8 mouse cellular contexts compared by ENCODE assay signal in genomic region chr2:162930516-162931122, GRCm38 (mm10). TPM values are rescaled to one million over a fixed set of nuclear protein-coding genes. Genes with fewer than 3 reads are reported as not detected.
DNase-seq lines count a peak whose midpoint lies in the region; ATAC-seq and TF ChIP-seq lines count a peak whose summit lies in the region.

No protein-coding gene starts in this region.

- peak overlapping the region; percentile 91 for H3K4me2 ChIP-seq in kidney, postnatal 0 days (ENCODE audit: low read length)
- peak overlapping the region; percentile 78 for H3K4me2 ChIP-seq in hindbrain, embryonic 12.5 days (replicated peaks)

- H3K9ac ChIP-seq in kidney, postnatal 0 days (ENCODE audit: low read depth, low read length), result peak overlapping the region; percentile 100; the same call in 1 of the 2 replicates
- H3K9ac ChIP-seq in hindbrain, embryonic 12.5 days, result peak overlapping the region; percentile 100

- H3K27ac ChIP-seq in kidney, postnatal 0 days, result peak overlapping the region; percentile 99
- peak overlapping the region; percentile 98 for H3K27ac ChIP-seq in hindbrain, embryonic 12.5 days
- H3K27ac ChIP-seq in macrophage, result peak overlapping the region; percentile 50

- ATAC-seq in kidney, postnatal 0 days (replicated peaks; ENCODE audit: low FRiP score, low read depth), result no peak; the same call in 1 of the 2 replicates
- ATAC-seq in activated CD4-positive, CD25-positive, alpha-beta regulatory T cell, adult 4 months, result peak; percentile 15
- peak; percentile 74; the same call in 1 of the 2 replicates for ATAC-seq in hindbrain, embryonic 12.5 days (ENCODE audit: low FRiP score)

- TF ChIP-seq CTCF in kidney, postnatal 0 days (IDR thresholded peaks at IDR 0.05; ENCODE audit: low read depth), result no peak

- peaks cover 23% of the 10 kb centered on the region for H3K36me3 ChIP-seq in kidney, postnatal 0 days (ENCODE audit: insufficient read depth, low read length)
- peaks cover 29% of the 10 kb centered on the region for H3K36me3 ChIP-seq in hindbrain, embryonic 12.5 days
- H3K36me3 ChIP-seq in macrophage (ENCODE audit: inconsistent target), result peaks cover 23% of the 10 kb centered on the region

- H3K9me3 ChIP-seq in kidney, postnatal 0 days (replicated peaks; ENCODE audit: low read length), result no peaks in the 10 kb centered on the region
- H3K9me3 ChIP-seq in hindbrain, embryonic 12.5 days (replicated peaks), result no peaks in the 10 kb centered on the region

- DNase-seq in kidney, postnatal 0 days (ENCODE audit: low spot score), result peak; percentile 48
- DNase-seq in kidney, adult 18-20 months, result no peak
- no peak for DNase-seq in frontal cortex, postnatal 25 days (ENCODE audit: low spot score in 2 of 2)
- no peak for DNase-seq in right cerebral cortex, adult 2 months (ENCODE audit: low spot score in 2 of 2)
- no peak for DNase-seq in urinary bladder, postnatal 10 days (ENCODE audit: low spot score)

- peak overlapping the region; percentile 100 for H3K4me3 ChIP-seq in kidney, postnatal 0 days (replicated peaks; ENCODE audit: low read depth, low read length)
- peak overlapping the region; percentile 98 for H3K4me3 ChIP-seq in hindbrain, embryonic 12.5 days
- H3K4me3 ChIP-seq in macrophage (ENCODE audit: inconsistent target), result peak overlapping the region; percentile 58

- peaks cover 25% of the 10 kb centered on the region for H3K79me2 ChIP-seq in macrophage (ENCODE audit: inconsistent target)

- under 1% methylated on average over 18 of the region's 18 CpGs for WGBS in kidney, postnatal 0 days
- 1% methylated on average over 18 of the region's 18 CpGs for WGBS in hindbrain, embryonic 12.5 days
- 3% methylated on average over 18 of the region's 18 CpGs for WGBS in macrophage (ENCODE audit: missing documents)

- 0 out of 2 replicates have a peak, but pooled peaks cover 5% of the 10 kb centered on the region for H3K4me1 ChIP-seq in kidney, postnatal 0 days (replicated peaks; ENCODE audit: insufficient read depth, low read length)
- peaks cover 18% of the 10 kb centered on the region for H3K4me1 ChIP-seq in hindbrain, embryonic 12.5 days

- H3K27me3 ChIP-seq in kidney, postnatal 0 days (ENCODE audit: insufficient read depth, low read length), result no peaks in the 10 kb centered on the region
- 0 out of 2 replicates have a peak, but pooled peaks cover 8% of the 10 kb centered on the region for H3K27me3 ChIP-seq in hindbrain, embryonic 12.5 days

RNA-seq across cellular contexts. Expression of gene Srsf6, which starts 0.7 kb away (rescaled TPM):
- polyA plus RNA-seq in kidney, postnatal 0 days (2015; fragmentation: Nextera tagmentation; extraction: Ambion mirVana), result 146 and 152 TPM in 2 replicates
- polyA plus RNA-seq in activated CD4-positive, CD25-positive, alpha-beta regulatory T cell, adult 4 months (2017; shearing (Covaris generic)), result 10 to 100 TPM; 39.6 to 43.9 TPM
- polyA plus RNA-seq in hindbrain, embryonic 12.5 days (2016; fragmentation: Nextera tagmentation; extraction: Ambion mirVana), result 223 and 252 TPM in 2 replicates
- 100 to 1,000 TPM; 142 to 268 (median 207) TPM for total RNA-seq in macrophage (2018; cell fraction: chromatin; rRNA removed)
- total RNA-seq in macrophage (2018; cell fraction: cytosol; rRNA removed), result 10 to 100 TPM; 35.8 to 64.5 (median 48.1) TPM
- 100 to 1,000 TPM; 126 to 339 (median 182) TPM for total RNA-seq in macrophage (2018; cell fraction: nucleus; rRNA removed)
- polyA plus RNA-seq in macrophage (2018), result 61.3 to 95.7 TPM (median 62.9 TPM) in 3 replicates

RNA-seq across cellular contexts. Expression of gene L3mbtl1, which starts 12.7 kb away (rescaled TPM):
- 0.09 and 0.12 TPM in 2 replicates for polyA plus RNA-seq in kidney, postnatal 0 days (2015; fragmentation: Nextera tagmentation; extraction: Ambion mirVana)
- under 1 TPM; 0.12 to 0.64 TPM for polyA plus RNA-seq in activated CD4-positive, CD25-positive, alpha-beta regulatory T cell, adult 4 months (2017; shearing (Covaris generic))
- polyA plus RNA-seq in hindbrain, embryonic 12.5 days (2016; fragmentation: Nextera tagmentation; extraction: Ambion mirVana), result 0.20 and 0.41 TPM in 2 replicates
- total RNA-seq in macrophage (2018; cell fraction: chromatin; rRNA removed), result under 1 TPM in 4 of 26 experiments, not detected in 22; 0.18 to 0.27 (median 0.23) TPM
- total RNA-seq in macrophage (2018; cell fraction: cytosol; rRNA removed), result not detected
- under 1 TPM in 1 of 26 experiments, not detected in 25; 0.34 TPM for total RNA-seq in macrophage (2018; cell fraction: nucleus; rRNA removed)
- polyA plus RNA-seq in macrophage (2018), result not detected in 3 replicates

RNA-seq across cellular contexts. Expression of gene Sgk2, which starts 56.5 kb away (rescaled TPM):
- 23.5 and 24.3 TPM in 2 replicates for polyA plus RNA-seq in kidney, postnatal 0 days (2015; fragmentation: Nextera tagmentation; extraction: Ambion mirVana)
- polyA plus RNA-seq in activated CD4-positive, CD25-positive, alpha-beta regulatory T cell, adult 4 months (2017; shearing (Covaris generic)), result under 1 TPM in 1 of 2 experiments, not detected in 1; 0.16 TPM
- not detected in 2 replicates for polyA plus RNA-seq in hindbrain, embryonic 12.5 days (2016; fragmentation: Nextera tagmentation; extraction: Ambion mirVana)
- not detected for total RNA-seq in macrophage (2018; cell fraction: chromatin; rRNA removed)
- total RNA-seq in macrophage (2018; cell fraction: cytosol; rRNA removed), result not detected
- total RNA-seq in macrophage (2018; cell fraction: nucleus; rRNA removed), result not detected
- not detected in 3 replicates for polyA plus RNA-seq in macrophage (2018)

Comparison
In these comparisons a context has a peak if more than half of its experiments do, and no peak if none do; other contexts are left out.
1. RNA of gene Sgk2, which starts 56.5 kb away (polyA plus RNA-seq): 23.5 to 24.3 TPM in kidney, postnatal 0 days; 0.16 TPM in activated CD4-positive, CD25-positive, alpha-beta regulatory T cell, adult 4 months, not detected in hindbrain, embryonic 12.5 days and not detected in macrophage; every median in the first group is over 10 times any median in the second.
2. Peak in every context shown above with its lines, with median percentiles within 50 percentile points of each other: H3K27ac ChIP-seq and H3K4me3 ChIP-seq.